Mouse (Mus musculus): ENCODE results near the gene Adh5. TPM values are rescaled to one million over a fixed set of nuclear protein-coding genes. Genes with fewer than 3 reads are reported as not detected.

The Adh5 gene
- polyA plus RNA-seq, 1 experiment: 79.7 TPM

Other genes with a start within 250 kb of the Adh5 start
- not detected for gene 4930579F01Rik, start 249.3 kb upstream of the Adh5 start, polyA plus RNA-seq (2012; fragmentation: generic; extraction: Trizol)
- 8.1 TPM for gene Adh7, start 225.3 kb upstream of the Adh5 start, polyA plus RNA-seq (2012; fragmentation: generic; extraction: Trizol)
- not detected for gene Adh1, start 182.1 kb upstream of the Adh5 start, polyA plus RNA-seq (2012; fragmentation: generic; extraction: Trizol)
- gene Adh6a, start 129.8 kb upstream of the Adh5 start, polyA plus RNA-seq (2012; fragmentation: generic; extraction: Trizol): not detected
- gene Adh6b, start 101.3 kb upstream of the Adh5 start, polyA plus RNA-seq (2012; fragmentation: generic; extraction: Trizol): not detected
- not detected for gene Adh4, start 27.6 kb upstream of the Adh5 start, polyA plus RNA-seq (2012; fragmentation: generic; extraction: Trizol)
- gene Metap1, start 46.4 kb downstream of the Adh5 start, polyA plus RNA-seq (2012; fragmentation: generic; extraction: Trizol): 29.0 TPM
- 136 TPM for gene Eif4e, start 83.1 kb downstream of the Adh5 start, polyA plus RNA-seq (2012; fragmentation: generic; extraction: Trizol)

Measured in myocyte (in vitro differentiated cells).